Mouse (Mus musculus) CD4-positive helper T cell, adult 2 months (primary cell): ENCODE data around the gene Calu.

Source experiments
- DNase-seq: peaks from one replicate; pipeline ENCODE4 v3.0.0-alpha.2; 2012; ENCODE audit warnings: low read depth, missing footprints, low spot score

Gene Calu

GRCm38 (mm10) chr6:29420596-29420995 is 72.7 kb downstream of the Calu start:
- DNase-seq = no peak

- no peak for DNase-seq
Measured at GRCm38 (mm10) chr6:29425118-29425517, 77.2 kb downstream of the Calu start.

GRCm38 (mm10) chr6:29426331-29426730 is 78.5 kb downstream of the Calu start:
- DNase-seq = no peak
